Mouse (Mus musculus) lung, adult 2 months (tissue): ENCODE measurements around the gene A630001G21Rik.

Experiments used
- CTCF ChIP-seq: fragments of 200-500 bp; IDR thresholded peaks from 2 replicates; pipeline ENCODE4 v1.5.1; 2011; ENCODE audit warnings: mild to moderate bottlenecking, low read length, control low read depth; ENCODE audit not compliant: insufficient read depth
- POLR2A ChIP-seq: fragments of 200-500 bp; IDR thresholded peaks from 2 replicates; pipeline ENCODE4 v1.6.1; 2011; ENCODE audit warnings: low read depth, mild to moderate bottlenecking, control low read depth, low read length, borderline replicate concordance; ENCODE audit errors: extremely low read depth

DNA sequence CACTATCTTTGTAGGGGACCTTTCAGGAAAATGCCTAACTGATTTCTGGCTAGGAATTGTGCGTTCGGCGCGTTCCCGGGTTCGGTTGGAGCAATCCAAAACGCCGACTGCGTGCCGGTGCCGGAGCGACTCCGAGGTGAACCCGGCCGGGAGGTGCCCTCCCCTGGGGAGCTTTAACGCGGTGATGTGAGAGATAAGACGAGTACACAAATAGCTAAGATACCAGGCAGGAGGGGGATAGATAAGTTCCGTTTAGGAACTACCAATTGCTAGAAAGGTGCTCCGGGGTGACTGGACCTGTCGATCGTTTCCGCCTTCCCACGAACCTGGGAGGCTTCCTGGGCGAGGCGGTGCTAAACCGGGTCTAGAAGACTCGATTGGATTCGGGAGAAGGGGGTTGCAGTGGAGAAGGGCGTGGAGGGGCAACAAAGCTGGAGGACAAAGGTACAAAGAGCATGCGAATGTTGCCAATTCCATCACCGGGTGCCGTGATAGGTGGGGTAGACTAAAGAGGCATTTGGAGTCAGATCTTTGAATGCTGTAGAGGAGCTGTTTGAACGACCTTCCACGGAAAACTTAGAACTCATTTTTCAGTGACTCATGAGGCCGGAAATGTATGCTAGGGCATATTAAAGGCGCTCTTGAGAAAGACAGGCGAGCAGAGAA is 15.8 kb upstream of the A630001G21Rik start:
- TF ChIP-seq CTCF (no peak), POLR2A (no peak)
